Mouse (Mus musculus) cerebellum, adult 8-10 months (tissue): ENCODE data around the gene Odf3l1.
"Not testable (repeated sequence)": the region's sequence is repeated elsewhere in the genome, so short reads cannot be mapped to it uniquely, and the experiment has no call there.

Experiments
- DNase-seq: peaks from one replicate; pipeline ENCODE4 v3.0.0; 2022

Odf3l1 gene

GRCm38 (mm10) chr9:56864216-56864729 lies at the start of gene Odf3l1:
Odf3l1 (minus strand) TSS chr9:56864679.
- DNase-seq, result no peak

- no peak for DNase-seq
Measured at GRCm38 (mm10) chr9:56913991-56914390, 49.5 kb upstream of the Odf3l1 start.

DNA sequence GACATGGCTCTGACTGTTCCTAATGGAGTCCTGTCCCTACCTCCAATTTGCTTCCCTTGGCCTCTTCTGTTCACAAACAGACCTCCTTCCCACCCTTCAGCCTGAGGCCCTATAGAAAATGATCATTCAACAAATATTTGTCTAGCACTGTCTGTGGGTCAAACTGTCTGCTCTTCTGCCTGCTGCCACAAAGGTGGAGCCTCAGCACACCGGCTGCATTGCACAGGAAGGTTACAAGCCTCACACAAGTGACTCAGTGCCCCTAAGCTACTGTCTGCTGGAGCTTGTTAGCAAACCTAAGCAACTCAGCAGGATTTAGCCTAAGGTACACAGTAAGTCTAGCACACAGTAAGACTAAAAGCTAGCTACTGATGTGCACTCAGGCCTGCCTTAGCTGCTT lies 46.5 kb upstream of the Odf3l1 start:
- no peak for DNase-seq

GRCm38 (mm10) chr9:56909991-56910390 lies 45.5 kb upstream of the Odf3l1 start:
- not testable (repeated sequence) for DNase-seq

- no peak for DNase-seq
Measured at GRCm38 (mm10) chr9:56907549-56907948, 43.1 kb upstream of the Odf3l1 start.

DNA sequence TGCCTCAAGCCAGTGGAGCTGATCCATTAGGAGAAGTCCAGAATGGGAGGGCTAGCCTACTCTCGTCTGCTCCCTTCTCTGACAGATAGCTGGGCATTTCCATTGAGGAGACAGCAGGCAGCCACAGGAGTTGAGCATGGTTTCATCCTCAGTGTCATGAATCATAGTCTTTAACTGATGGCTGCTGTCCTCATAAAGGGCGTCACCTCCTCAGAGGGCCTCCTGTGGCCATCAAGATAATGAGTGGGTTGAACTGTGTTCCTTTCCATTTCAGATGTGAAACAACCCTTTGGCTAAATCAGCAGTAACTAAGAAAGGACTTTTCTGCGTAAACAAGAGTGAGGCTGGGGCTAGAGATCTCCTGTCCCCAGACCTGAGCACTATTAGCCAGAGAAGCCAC lies 39.2 kb upstream of the Odf3l1 start:
- DNase-seq, result no peak

- DNase-seq, result no peak
Measured at GRCm38 (mm10) chr9:56901187-56901586, 36.7 kb upstream of the Odf3l1 start.

GRCm38 (mm10) chr9:56900571-56900970 lies 36.1 kb upstream of the Odf3l1 start:
- DNase-seq, result no peak

DNA sequence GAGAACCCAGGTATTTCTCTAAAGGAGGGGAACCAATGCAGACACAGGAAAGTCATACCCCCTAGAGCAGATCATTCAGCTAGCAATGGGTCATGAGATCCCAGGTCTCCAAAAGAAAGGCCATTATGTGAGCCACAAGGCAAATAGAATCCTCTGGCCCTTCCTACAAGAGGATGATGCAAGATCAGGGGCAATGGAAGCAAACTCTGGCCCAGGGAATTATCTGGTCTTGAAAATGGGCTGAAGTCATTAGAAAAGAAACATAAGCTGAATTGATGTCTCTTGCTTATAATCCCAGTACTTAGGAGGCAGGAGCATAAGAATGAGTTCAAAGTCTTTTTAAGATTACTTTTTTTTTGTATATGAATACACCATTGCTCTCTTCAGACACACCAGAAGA lies 35.6 kb upstream of the Odf3l1 start:
- DNase-seq, result no peak

- DNase-seq, result no peak
Measured at GRCm38 (mm10) chr9:56899409-56899808, 34.9 kb upstream of the Odf3l1 start.

DNA sequence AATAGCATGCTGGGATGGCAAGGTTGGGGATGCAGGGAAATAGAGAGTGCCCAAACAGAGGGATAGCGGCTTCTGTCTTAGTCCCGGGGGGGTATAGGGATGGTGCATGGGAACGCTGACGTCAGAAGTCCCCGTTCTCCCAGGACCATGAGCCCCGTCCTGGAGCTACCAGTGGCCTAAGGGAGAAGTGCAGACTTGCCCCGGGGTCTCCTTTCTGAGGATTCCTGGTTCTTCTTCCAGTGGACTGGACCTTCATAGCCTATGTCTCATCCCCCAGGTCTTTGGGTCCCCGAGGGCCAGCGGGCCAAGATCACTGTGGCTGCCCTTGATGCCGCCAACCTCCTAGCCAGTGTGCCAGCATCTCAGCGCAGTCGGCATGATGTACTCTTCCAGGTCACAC lies 32.3 kb upstream of the Odf3l1 start:
- DNase-seq, result no peak

DNA sequence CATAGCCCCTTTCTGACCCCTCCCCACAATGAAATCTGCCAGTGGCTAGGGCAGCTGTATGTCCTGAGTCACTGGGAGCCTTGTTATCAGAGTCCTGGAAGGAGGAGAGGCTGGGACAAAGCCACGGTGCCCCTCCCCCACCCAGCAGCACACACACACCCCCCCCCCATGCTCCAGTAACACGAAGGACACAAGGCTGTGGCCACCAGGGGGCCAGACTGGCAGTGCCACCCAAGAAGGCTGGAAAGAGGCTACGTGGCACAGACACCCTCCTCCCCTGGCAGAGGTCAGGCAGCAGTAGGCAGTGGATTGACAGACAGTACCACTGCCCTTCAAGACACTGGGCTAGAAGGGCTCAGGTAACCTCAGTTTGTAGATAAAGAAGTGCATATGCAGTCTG lies 29.5 kb upstream of the Odf3l1 start:
- no peak for DNase-seq

DNA sequence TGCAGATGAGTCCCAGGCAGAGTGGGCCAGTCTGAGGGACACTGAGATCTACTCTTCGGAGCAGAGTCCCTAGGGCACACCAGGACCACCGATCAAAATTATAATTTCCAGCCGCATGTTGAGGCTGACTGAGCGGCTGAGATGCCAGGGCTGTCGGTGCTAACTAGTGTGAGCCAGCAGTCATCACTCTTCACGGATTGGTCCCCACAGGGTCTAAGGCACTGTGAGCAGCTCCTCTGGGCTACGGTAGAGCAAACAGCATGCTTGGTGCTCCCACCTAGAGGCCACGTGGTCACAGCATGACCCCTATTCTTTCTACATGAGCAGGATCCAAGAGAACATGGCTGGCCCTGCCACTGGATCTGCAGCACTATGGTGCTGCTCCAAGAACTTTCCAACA lies 28.8 kb upstream of the Odf3l1 start:
- DNase-seq, result no peak

GRCm38 (mm10) chr9:56892111-56892510 lies 27.6 kb upstream of the Odf3l1 start:
- no peak for DNase-seq

- peak; percentile 66 for DNase-seq
Measured at GRCm38 (mm10) chr9:56891517-56892011, 27.1 kb upstream of the Odf3l1 start.

- DNase-seq, result no peak
Measured at GRCm38 (mm10) chr9:56890522-56891250, 26.2 kb upstream of the Odf3l1 start.

- peak; percentile 72 for DNase-seq
Measured at GRCm38 (mm10) chr9:56889817-56890216, 25.3 kb upstream of the Odf3l1 start.

DNA sequence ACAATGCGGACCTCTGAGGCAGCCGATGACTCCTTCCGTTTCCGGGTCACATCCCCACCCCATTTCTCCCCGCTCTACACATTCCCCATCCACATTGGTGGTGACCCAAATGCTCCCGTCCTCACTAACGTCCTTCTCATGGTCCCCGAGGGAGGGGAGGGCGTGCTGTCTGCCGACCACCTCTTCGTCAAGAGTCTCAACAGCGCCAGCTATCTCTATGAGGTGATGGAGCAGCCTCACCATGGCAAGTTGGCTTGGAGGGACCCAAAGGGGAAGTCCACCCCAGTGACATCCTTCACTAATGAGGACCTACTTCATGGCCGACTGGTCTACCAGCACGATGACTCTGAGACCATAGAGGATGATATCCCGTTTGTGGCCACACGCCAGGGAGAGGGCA lies 23.1 kb upstream of the Odf3l1 start:
- DNase-seq, result no peak

GRCm38 (mm10) chr9:56886601-56887000 lies 22.1 kb upstream of the Odf3l1 start:
- no peak for DNase-seq

DNA sequence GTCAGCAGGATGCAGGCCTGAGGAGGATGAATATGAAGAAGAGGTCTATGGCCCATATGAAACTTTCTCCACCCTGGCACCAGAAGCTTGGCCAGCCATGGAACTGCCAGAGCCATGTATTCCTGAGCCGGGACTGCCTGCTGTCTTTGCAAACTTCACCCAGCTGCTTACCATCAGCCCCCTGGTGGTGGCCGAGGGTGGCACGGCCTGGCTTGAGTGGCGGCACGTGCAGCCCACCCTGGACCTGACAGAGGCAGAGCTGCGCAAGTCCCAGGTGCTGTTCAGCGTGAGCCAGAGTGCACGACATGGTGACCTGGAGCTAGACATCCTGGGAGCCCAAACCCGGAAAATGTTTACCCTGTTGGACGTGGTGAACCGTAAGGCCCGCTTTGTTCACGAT lies 21.6 kb upstream of the Odf3l1 start:
- no peak for DNase-seq

GRCm38 (mm10) chr9:56884328-56884727 lies 19.8 kb upstream of the Odf3l1 start:
- no peak for DNase-seq

DNA sequence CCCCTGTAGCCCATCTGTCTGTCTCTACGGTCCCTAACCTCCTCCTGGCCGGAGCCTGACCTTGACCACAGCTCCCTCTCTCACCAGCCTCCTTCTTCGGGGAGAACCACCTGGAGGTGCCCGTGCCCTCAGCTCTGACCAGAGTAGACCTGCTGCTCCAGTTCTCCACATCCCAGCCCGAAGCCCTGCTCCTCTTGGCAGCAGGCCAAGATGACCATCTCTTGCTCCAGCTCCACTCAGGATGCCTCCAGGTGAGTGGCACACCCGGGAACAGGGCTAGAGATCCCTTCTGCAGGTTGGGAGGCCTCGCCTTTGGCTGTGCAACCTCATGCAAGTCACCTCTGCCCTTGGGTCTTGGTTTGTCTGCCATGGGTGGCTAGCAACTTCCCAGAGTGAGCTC lies 19.0 kb upstream of the Odf3l1 start:
- DNase-seq, result no peak

DNA sequence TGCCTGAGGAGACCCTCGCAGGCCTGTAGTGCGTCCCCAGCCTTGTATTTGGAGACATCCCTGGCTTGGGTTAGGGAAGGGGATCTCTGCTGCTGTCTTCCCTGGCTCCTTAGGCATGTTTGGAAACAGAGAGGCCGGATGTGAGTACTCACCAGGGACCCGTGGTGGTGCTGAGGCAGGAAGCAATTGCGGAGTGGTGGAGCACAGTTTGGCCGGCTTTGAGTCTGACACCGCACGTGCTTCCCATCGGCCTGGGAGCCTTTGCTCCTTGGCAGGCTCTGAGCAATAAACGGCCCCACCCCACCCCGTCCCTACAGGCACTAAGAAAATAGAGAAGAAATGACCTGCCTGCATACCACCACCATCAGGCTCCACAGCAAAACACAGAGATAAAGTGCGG lies 18.3 kb upstream of the Odf3l1 start:
- DNase-seq, result no peak

DNA sequence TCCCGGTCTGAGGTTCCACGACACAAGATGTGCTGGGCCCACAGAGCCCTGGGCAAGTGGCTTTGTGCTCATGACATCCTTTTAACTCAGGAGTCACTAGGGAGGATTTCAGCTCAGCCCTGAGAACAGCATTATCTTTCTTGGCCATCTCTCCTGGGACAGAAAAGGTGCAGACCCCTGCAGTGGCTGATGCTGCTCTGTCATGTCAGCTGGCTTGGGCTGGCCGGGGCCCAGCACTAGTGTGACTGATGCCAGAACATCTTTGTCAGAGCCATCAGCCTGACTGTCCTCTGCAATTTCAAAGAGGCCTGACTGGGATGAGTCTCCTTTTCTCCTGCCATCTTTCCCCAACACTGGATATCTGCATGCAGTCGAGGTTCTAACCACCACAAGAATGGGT lies 17.8 kb upstream of the Odf3l1 start:
- no peak for DNase-seq

DNA sequence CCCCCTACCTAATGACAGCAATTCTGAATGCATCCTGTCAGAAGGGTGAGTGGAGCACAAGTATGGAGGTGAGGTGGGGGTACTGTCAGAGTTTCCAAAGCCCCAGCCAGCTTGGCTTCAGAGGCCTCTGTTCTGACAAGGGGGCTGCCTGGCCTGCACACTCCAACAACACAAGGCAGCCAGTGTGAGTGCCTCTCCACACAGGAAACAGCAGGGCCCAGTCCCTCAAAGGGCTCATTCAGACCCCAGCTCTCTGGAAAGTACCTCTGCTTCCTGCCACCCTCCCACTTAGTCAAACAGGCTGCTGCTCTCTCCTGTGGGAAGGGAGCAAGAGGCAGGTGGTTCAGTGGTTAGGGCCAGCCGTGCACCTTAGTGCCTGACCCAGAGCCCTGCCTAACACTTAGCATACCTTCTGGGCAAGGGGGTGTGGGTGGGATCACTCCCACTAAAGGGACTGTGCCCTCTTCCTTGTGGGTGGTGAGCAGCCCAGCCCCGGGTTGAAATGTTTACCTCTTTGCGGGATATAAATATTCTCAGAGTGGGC lies 17.1 kb upstream of the Odf3l1 start:
- DNase-seq, result no peak
